Mouse (Mus musculus): ENCODE measurements around the gene Casz1. TPM values are rescaled to one million over a fixed set of nuclear protein-coding genes. Genes with fewer than 3 reads are reported as not detected.

Gene Casz1
- polyA plus RNA-seq, 1 experiment from 2014 or later = 12.3 TPM

GRCm38 (mm10) chr4:148964541-148965310 lies 160.5 kb downstream of the Casz1 start:
- Histone ChIP-seq H3K9ac (replicated peaks) (no peak overlapping the region), H3K36me3 (0 out of 2 replicates have a peak, but pooled peaks cover 3% of the 10 kb centered on the region), H3K4me2 (no peak overlapping the region), H3K9me3 (replicated peaks) (no peaks in the 10 kb centered on the region), H3K4me1 (peaks cover 35% of the 10 kb centered on the region), H3K27me3 (replicated peaks) (no peaks in the 10 kb centered on the region), H3K4me3 (replicated peaks) (no peak overlapping the region), H3K27ac (replicated peaks) (no peak overlapping the region)
- WGBS = 81% methylated on average over 10 of the region's 10 CpGs
- no peak for ATAC-seq (ENCODE audit: low FRiP score)

DNA sequence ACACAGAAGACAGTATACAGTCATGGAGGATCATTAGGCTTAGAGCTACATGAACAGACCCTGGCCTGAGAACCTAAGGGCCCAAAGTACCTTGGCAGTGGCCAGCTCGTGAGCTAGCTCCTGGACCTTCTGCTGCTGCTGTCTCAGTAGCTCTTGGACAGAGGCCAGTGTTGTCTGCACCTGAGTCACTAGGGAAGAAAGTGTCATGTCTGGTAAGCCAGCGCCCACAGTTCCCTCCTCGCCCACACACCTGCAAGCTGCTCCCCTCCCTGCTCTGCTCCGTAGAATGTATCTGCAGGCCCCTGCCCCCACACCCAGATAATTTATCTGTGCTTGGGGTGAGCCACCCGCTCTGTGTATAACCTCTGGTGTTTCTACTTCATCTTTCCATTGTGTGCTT lies 161.9 kb downstream of the Casz1 start:
- H3K4me1 ChIP-seq = peaks cover 47% of the 10 kb centered on the region
- H3K9me3 ChIP-seq (replicated peaks) = no peaks in the 10 kb centered on the region
- no peak overlapping the region for H3K9ac ChIP-seq (replicated peaks)
- H3K27ac ChIP-seq (replicated peaks) = no peak overlapping the region
- ATAC-seq (ENCODE audit: low FRiP score) = no peak
- no peak overlapping the region for H3K4me3 ChIP-seq (replicated peaks)
- WGBS = 68% methylated on average over 5 of the region's 5 CpGs
- H3K36me3 ChIP-seq = 0 out of 2 replicates have a peak, but pooled peaks cover 3% of the 10 kb centered on the region
- H3K4me2 ChIP-seq = no peak overlapping the region
- no peaks in the 10 kb centered on the region for H3K27me3 ChIP-seq (replicated peaks)

DNA sequence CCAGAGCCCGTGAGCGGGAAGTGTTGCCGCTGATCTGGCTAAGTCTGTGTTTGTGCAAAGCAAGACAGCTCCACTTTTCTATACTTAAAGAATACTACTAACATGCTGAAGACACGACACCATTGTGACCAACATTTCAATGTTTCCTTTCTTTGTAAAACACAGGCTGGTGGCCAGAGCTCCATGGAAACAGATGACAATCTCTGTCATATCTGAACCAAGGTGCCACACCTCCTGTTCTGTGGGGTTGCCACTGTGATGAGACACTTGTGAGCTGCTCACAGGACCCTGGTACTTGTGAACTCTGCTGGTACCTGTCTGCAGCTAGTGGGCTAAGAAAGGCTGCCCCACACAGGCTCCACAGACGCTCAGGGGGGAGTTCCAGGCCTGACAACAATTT lies 164.6 kb downstream of the Casz1 start:
- Histone ChIP-seq H3K4me2 (no peak overlapping the region), H3K9ac (replicated peaks) (no peak overlapping the region), H3K27me3 (replicated peaks) (no peaks in the 10 kb centered on the region), H3K27ac (replicated peaks) (peak overlapping the region; percentile 23; the same call in 1 of the 2 replicates), H3K4me1 (peaks cover 60% of the 10 kb centered on the region), H3K36me3 (no peaks in the 10 kb centered on the region), H3K9me3 (replicated peaks) (no peaks in the 10 kb centered on the region), H3K4me3 (replicated peaks) (no peak overlapping the region)
- ATAC-seq (ENCODE audit: low FRiP score) = no peak
- WGBS = 75% methylated on average over 5 of the region's 5 CpGs

GRCm38 (mm10) chr4:148969610-148970009 lies 165.4 kb downstream of the Casz1 start:
- Histone ChIP-seq H3K9ac (replicated peaks) (no peak overlapping the region), H3K27ac (replicated peaks) (no peak overlapping the region), H3K36me3 (no peaks in the 10 kb centered on the region), H3K4me3 (replicated peaks) (no peak overlapping the region), H3K4me2 (no peak overlapping the region), H3K4me1 (peaks cover 63% of the 10 kb centered on the region), H3K27me3 (replicated peaks) (no peaks in the 10 kb centered on the region), H3K9me3 (replicated peaks) (no peaks in the 10 kb centered on the region)
- no peak for ATAC-seq (ENCODE audit: low FRiP score)
- WGBS = 53% methylated on average over 5 of the region's 5 CpGs

DNA sequence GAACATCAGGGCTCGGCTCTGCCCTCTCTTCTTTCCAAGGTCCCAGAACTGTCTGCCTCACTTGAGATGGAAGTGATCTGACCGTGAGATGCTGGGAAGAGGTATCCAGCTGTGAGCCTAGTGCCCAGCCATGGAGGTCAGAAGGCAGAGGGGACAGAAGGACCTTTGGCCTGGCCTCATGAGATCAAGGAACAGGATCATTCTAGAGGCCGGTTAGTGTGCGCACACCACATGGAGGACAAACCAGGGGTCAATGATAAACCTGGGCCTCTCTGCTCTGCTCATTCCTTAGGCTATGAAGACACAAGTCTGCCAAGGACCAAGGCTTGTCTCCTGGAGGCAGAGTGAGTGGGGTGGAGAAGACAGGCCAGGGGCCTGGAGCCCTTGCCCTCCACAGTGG lies 166.5 kb downstream of the Casz1 start:
- ATAC-seq (ENCODE audit: low FRiP score) = no peak
- no peak overlapping the region for H3K9ac ChIP-seq (replicated peaks)
- WGBS = 94% methylated on average over 4 of the region's 4 CpGs
- no peaks in the 10 kb centered on the region for H3K27me3 ChIP-seq (replicated peaks)
- H3K27ac ChIP-seq (replicated peaks) = no peak overlapping the region
- H3K4me3 ChIP-seq (replicated peaks) = no peak overlapping the region
- peaks cover 67% of the 10 kb centered on the region for H3K4me1 ChIP-seq
- H3K36me3 ChIP-seq = no peaks in the 10 kb centered on the region
- H3K9me3 ChIP-seq (replicated peaks) = no peaks in the 10 kb centered on the region
- H3K4me2 ChIP-seq = no peak overlapping the region

GRCm38 (mm10) chr4:148971613-148972242 lies 167.5 kb downstream of the Casz1 start:
- Histone ChIP-seq H3K27me3 (replicated peaks) (no peaks in the 10 kb centered on the region), H3K9me3 (replicated peaks) (no peaks in the 10 kb centered on the region), H3K36me3 (no peaks in the 10 kb centered on the region), H3K27ac (replicated peaks) (no peak overlapping the region), H3K4me3 (replicated peaks) (no peak overlapping the region), H3K4me1 (peaks cover 63% of the 10 kb centered on the region), H3K4me2 (no peak overlapping the region), H3K9ac (replicated peaks) (no peak overlapping the region)
- 62% methylated on average over 3 of the region's 3 CpGs for WGBS
- no peak for ATAC-seq (ENCODE audit: low FRiP score)

- WGBS = 61% methylated on average over 14 of the region's 14 CpGs
- H3K36me3 ChIP-seq = no peaks in the 10 kb centered on the region
- H3K9ac ChIP-seq (replicated peaks) = no peak overlapping the region
- peak overlapping the region; percentile 28; the same call in 1 of the 2 replicates for H3K27ac ChIP-seq (replicated peaks)
- H3K4me1 ChIP-seq = peaks cover 54% of the 10 kb centered on the region
- no peak overlapping the region for H3K4me2 ChIP-seq
- H3K4me3 ChIP-seq (replicated peaks) = no peak overlapping the region
- no peak for ATAC-seq (ENCODE audit: low FRiP score)
- H3K9me3 ChIP-seq (replicated peaks) = no peaks in the 10 kb centered on the region
- H3K27me3 ChIP-seq (replicated peaks) = no peaks in the 10 kb centered on the region
Measured at GRCm38 (mm10) chr4:148972707-148973106, 168.5 kb downstream of the Casz1 start.

- H3K4me3 ChIP-seq (replicated peaks) = no peak overlapping the region
- H3K4me1 ChIP-seq = peaks cover 53% of the 10 kb centered on the region
- H3K27ac ChIP-seq (replicated peaks) = no peak overlapping the region
- no peak for ATAC-seq (ENCODE audit: low FRiP score)
- no peak overlapping the region for H3K4me2 ChIP-seq
- no peaks in the 10 kb centered on the region for H3K27me3 ChIP-seq (replicated peaks)
- 73% methylated on average over 14 of the region's 14 CpGs for WGBS
- no peaks in the 10 kb centered on the region for H3K36me3 ChIP-seq
- H3K9ac ChIP-seq (replicated peaks) = no peak overlapping the region
- no peaks in the 10 kb centered on the region for H3K9me3 ChIP-seq (replicated peaks)
Measured at GRCm38 (mm10) chr4:148973387-148973786, 169.2 kb downstream of the Casz1 start.

GRCm38 (mm10) chr4:148974833-148975232 lies 170.6 kb downstream of the Casz1 start:
- H3K9me3 ChIP-seq (replicated peaks) = no peaks in the 10 kb centered on the region
- no peak overlapping the region for H3K4me3 ChIP-seq (replicated peaks)
- peaks cover 54% of the 10 kb centered on the region for H3K4me1 ChIP-seq
- H3K9ac ChIP-seq (replicated peaks) = no peak overlapping the region
- H3K36me3 ChIP-seq = no peaks in the 10 kb centered on the region
- H3K27ac ChIP-seq (replicated peaks) = no peak overlapping the region; the same call in 1 of the 2 replicates
- ATAC-seq (ENCODE audit: low FRiP score) = no peak
- no peaks in the 10 kb centered on the region for H3K27me3 ChIP-seq (replicated peaks)
- H3K4me2 ChIP-seq = no peak overlapping the region
- 30% methylated on average over 7 of the region's 7 CpGs for WGBS

GRCm38 (mm10) chr4:148978221-148978855 lies 174.1 kb downstream of the Casz1 start:
- Histone ChIP-seq H3K9me3 (replicated peaks) (no peaks in the 10 kb centered on the region), H3K4me3 (replicated peaks) (no peak overlapping the region), H3K36me3 (no peaks in the 10 kb centered on the region), H3K27me3 (replicated peaks) (no peaks in the 10 kb centered on the region), H3K4me1 (peaks cover 47% of the 10 kb centered on the region), H3K9ac (replicated peaks) (no peak overlapping the region), H3K27ac (replicated peaks) (peak overlapping the region; percentile 33; the same call in 1 of the 2 replicates), H3K4me2 (no peak overlapping the region)
- WGBS = 43% methylated on average over 9 of the region's 9 CpGs
- no peak for ATAC-seq (ENCODE audit: low FRiP score)

DNA sequence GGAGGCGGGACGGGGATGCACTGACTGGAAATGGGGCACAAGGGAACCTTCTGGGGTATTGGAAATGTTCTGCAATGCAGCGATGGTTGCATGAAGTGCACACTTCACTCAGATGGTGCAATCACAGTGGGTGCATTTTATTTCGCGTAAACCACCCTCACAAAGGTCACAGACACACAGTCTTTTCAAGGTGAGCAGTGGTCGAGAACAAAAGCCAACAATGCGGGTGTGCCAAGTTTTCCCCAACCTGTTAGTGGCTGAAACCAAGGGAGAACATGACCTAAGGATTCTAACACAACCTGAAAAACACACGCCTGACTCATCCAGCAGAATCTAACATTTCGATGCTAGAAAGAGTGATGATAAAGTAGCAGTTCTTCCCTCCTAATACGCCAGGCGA lies 174.7 kb downstream of the Casz1 start:
- H3K27me3 ChIP-seq (replicated peaks) = no peaks in the 10 kb centered on the region
- 75% methylated on average over 11 of the region's 11 CpGs for WGBS
- no peak overlapping the region for H3K4me2 ChIP-seq
- H3K4me3 ChIP-seq (replicated peaks) = no peak overlapping the region
- H3K4me1 ChIP-seq = peaks cover 52% of the 10 kb centered on the region
- peak overlapping the region; percentile 33; the same call in 1 of the 2 replicates for H3K27ac ChIP-seq (replicated peaks)
- H3K36me3 ChIP-seq = no peaks in the 10 kb centered on the region
- ATAC-seq (ENCODE audit: low FRiP score) = no peak
- H3K9ac ChIP-seq (replicated peaks) = no peak overlapping the region
- no peaks in the 10 kb centered on the region for H3K9me3 ChIP-seq (replicated peaks)

DNA sequence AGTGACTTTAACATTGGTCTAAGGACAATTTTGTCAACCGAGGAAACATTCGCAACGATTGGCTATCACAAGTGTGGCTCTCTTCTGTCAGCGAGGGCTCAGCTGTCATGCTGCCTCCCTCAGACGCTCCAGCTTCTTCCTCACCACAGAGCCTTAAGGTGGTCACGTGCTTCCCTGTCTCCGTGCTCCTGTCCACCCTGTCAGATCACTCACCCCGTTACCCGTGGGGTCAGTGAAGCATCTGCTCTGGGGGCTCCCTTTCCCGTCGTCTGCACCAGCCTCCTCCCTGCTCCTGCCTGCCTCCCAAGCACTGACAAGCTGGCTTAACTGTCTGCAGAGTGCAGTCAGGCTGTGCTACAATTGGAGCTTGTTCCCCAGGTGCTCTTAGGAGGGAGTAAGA lies 175.6 kb downstream of the Casz1 start:
- H3K9me3 ChIP-seq (replicated peaks) = no peaks in the 10 kb centered on the region
- WGBS = 55% methylated on average over 11 of the region's 11 CpGs
- no peak for ATAC-seq (ENCODE audit: low FRiP score)
- H3K27me3 ChIP-seq (replicated peaks) = no peaks in the 10 kb centered on the region
- H3K9ac ChIP-seq (replicated peaks) = no peak overlapping the region
- no peak overlapping the region for H3K27ac ChIP-seq (replicated peaks)
- no peaks in the 10 kb centered on the region for H3K36me3 ChIP-seq
- H3K4me3 ChIP-seq (replicated peaks) = no peak overlapping the region
- peaks cover 55% of the 10 kb centered on the region for H3K4me1 ChIP-seq
- no peak overlapping the region for H3K4me2 ChIP-seq

Data from neural tube, embryonic 15.5 days (tissue).